Mouse (Mus musculus) stomach, postnatal 0 days (tissue): Measurements from ENCODE around the gene Fstl4. TPM values are rescaled to one million over a fixed set of nuclear protein-coding genes. Genes with fewer than 3 reads are reported as not detected.
A peak's percentile ranks its signal among the peaks of the same experiment; 100 is the strongest.

ENCODE experiments used
- ATAC-seq: fragments of 200-750 bp; cut with Nextera tagmentation; 2 replicates; pipeline ENCODE4 v1.8.0; 2017; ENCODE audit not compliant: low FRiP score, low TSS enrichment
- DNase-seq: peaks from one replicate; pipeline ENCODE4 v3.0.0-alpha.2; 2016; ENCODE audit warnings: low spot score
- H3K27ac ChIP-seq: fragments of 300-500 bp; sonication (generic); replicated peaks from 2 replicates; pipeline ENCODE4 v1.5.1; 2014; ENCODE audit warnings: mild to moderate bottlenecking, control low read depth
- H3K27me3 ChIP-seq: fragments of 300-500 bp; sonication (generic); 2 replicates; pipeline ENCODE4 v1.6.1; 2014; ENCODE audit warnings: low read length; ENCODE audit not compliant: control insufficient read depth, insufficient read depth
- H3K36me3 ChIP-seq: fragments of 300-500 bp; sonication (generic); 2 replicates; pipeline ENCODE4 v1.6.1; 2014; ENCODE audit warnings: low read length, mixed read lengths; ENCODE audit not compliant: control insufficient read depth, insufficient read depth
- H3K4me1 ChIP-seq: fragments of 300-500 bp; sonication (generic); replicated peaks from 2 replicates; pipeline ENCODE4 v1.6.1; 2014; ENCODE audit warnings: antibody characterized with exemption; ENCODE audit not compliant: control insufficient read depth, insufficient read depth
- H3K4me2 ChIP-seq: fragments of 300-500 bp; sonication (generic); replicated peaks from 2 replicates; pipeline ENCODE4 v1.6.1; 2014; ENCODE audit warnings: low read depth, mild to moderate bottlenecking, control low read depth, moderate library complexity
- H3K4me3 ChIP-seq: fragments of 300-500 bp; sonication (generic); 2 replicates; pipeline ENCODE4 v1.5.1; 2014; ENCODE audit warnings: low read depth, low read length, control low read depth
- H3K9ac ChIP-seq: fragments of 300-500 bp; sonication (generic); 2 replicates; pipeline ENCODE4 v1.6.1; 2014; ENCODE audit warnings: mild to moderate bottlenecking, low read length, control low read depth, mixed read lengths
- H3K9me3 ChIP-seq: fragments of 300-500 bp; sonication (generic); 2 replicates; pipeline ENCODE4 v1.6.1; 2016; ENCODE audit warnings: low read length; ENCODE audit not compliant: control insufficient read depth
- CTCF ChIP-seq: IDR thresholded peaks from 2 replicates; pipeline ENCODE4 v1.5.1; 2016; ENCODE audit warnings: antibody characterized with exemption, low read depth, mild to moderate bottlenecking, moderate library complexity
- EP300 ChIP-seq: optimal IDR thresholded peaks from 2 replicates; pipeline ENCODE3; 2016; ENCODE audit warnings: antibody characterized with exemption
- WGBS: fragments of 180-500 bp; shearing (Covaris S2); extraction: QIAGEN DNeasy Blood & Tissue Kit; methylation state at CpG from one replicate; pipeline ENCODE4 v1.1.7; 2014; 5-methylcytosine and 5-hydroxymethylcytosine counted together
- polyA plus RNA-seq: library from polyadenylated mRNA; unstranded; fragments of >200 nt; fragmentation: Nextera tagmentation; extraction: Ambion mirVana; gene quantifications from 2 replicates; pipeline ENCODE4 v1.2.1, GENCODE M21; 2015

Gene Fstl4
- polyA plus RNA-seq, 1 experiment from 2014 or later: 1.1 TPM

- no peak overlapping the region for H3K27ac ChIP-seq
- no peak overlapping the region for H3K9ac ChIP-seq
- no peaks in the 10 kb centered on the region for H3K9me3 ChIP-seq
- no peaks in the 10 kb centered on the region for H3K36me3 ChIP-seq
- no peak for DNase-seq
- WGBS: 68% methylated on average over 10 of the region's 10 CpGs
- no peaks in the 10 kb centered on the region for H3K4me1 ChIP-seq
- no peak overlapping the region for H3K4me2 ChIP-seq
- no peak for ATAC-seq
- TF ChIP-seq CTCF: no peak
- no peak for TF ChIP-seq EP300
- H3K4me3 ChIP-seq: no peak overlapping the region
- H3K27me3 ChIP-seq: no peaks in the 10 kb centered on the region
These were observed 376.4 kb downstream of the Fstl4 start for GRCm38 (mm10) chr11:53140722-53141400.

GRCm38 (mm10) chr11:53143522-53143921, 379.1 kb downstream of the Fstl4 start:
- H3K27ac ChIP-seq: no peak overlapping the region
- no peak for TF ChIP-seq EP300
- TF ChIP-seq CTCF: no peak
- WGBS: 66% methylated on average over 5 of the region's 5 CpGs
- H3K4me2 ChIP-seq: no peak overlapping the region
- H3K27me3 ChIP-seq: no peaks in the 10 kb centered on the region
- no peak overlapping the region for H3K4me3 ChIP-seq
- no peaks in the 10 kb centered on the region for H3K4me1 ChIP-seq
- no peak for ATAC-seq
- H3K9ac ChIP-seq: no peak overlapping the region
- no peaks in the 10 kb centered on the region for H3K36me3 ChIP-seq
- H3K9me3 ChIP-seq: no peaks in the 10 kb centered on the region
- DNase-seq: no peak

- Histone ChIP-seq H3K4me2 (no peak overlapping the region), H3K9ac (no peak overlapping the region), H3K4me1 (no peaks in the 10 kb centered on the region), H3K27me3 (no peaks in the 10 kb centered on the region), H3K36me3 (no peaks in the 10 kb centered on the region), H3K27ac (no peak overlapping the region), H3K4me3 (no peak overlapping the region), H3K9me3 (no peaks in the 10 kb centered on the region)
- DNase-seq (no peak), ATAC-seq (no peak)
- 66% methylated on average over 5 of the region's 5 CpGs for WGBS
- TF ChIP-seq EP300 (no peak), CTCF (no peak)
These were observed 380.1 kb downstream of the Fstl4 start for GRCm38 (mm10) chr11:53144506-53144905.

- Histone ChIP-seq H3K4me3 (no peak overlapping the region), H3K9me3 (no peaks in the 10 kb centered on the region), H3K4me1 (no peaks in the 10 kb centered on the region), H3K9ac (no peak overlapping the region), H3K4me2 (no peak overlapping the region), H3K27me3 (no peaks in the 10 kb centered on the region), H3K27ac (no peak overlapping the region), H3K36me3 (no peaks in the 10 kb centered on the region)
- ATAC-seq (no peak), DNase-seq (peak; percentile 44)
- 38% methylated on average over 4 of the region's 4 CpGs for WGBS
- TF ChIP-seq EP300 (no peak), CTCF (peak; percentile 74)
These were observed 381.9 kb downstream of the Fstl4 start for GRCm38 (mm10) chr11:53146290-53146689.

GRCm38 (mm10) chr11:53156463-53156862, 392.0 kb downstream of the Fstl4 start:
- H3K36me3 ChIP-seq: no peaks in the 10 kb centered on the region
- H3K4me2 ChIP-seq: no peak overlapping the region
- TF ChIP-seq EP300 (no peak), CTCF (no peak)
- DNase-seq: no peak
- no peak overlapping the region for H3K27ac ChIP-seq
- no peak for ATAC-seq
- WGBS: 82% methylated on average over 7 of the region's 7 CpGs
- H3K4me3 ChIP-seq: no peak overlapping the region
- no peaks in the 10 kb centered on the region for H3K9me3 ChIP-seq
- no peaks in the 10 kb centered on the region for H3K27me3 ChIP-seq
- H3K9ac ChIP-seq: no peak overlapping the region
- no peaks in the 10 kb centered on the region for H3K4me1 ChIP-seq

- no peak overlapping the region for H3K4me2 ChIP-seq
- 72% methylated on average over 6 of the region's 6 CpGs for WGBS
- DNase-seq (no peak), ATAC-seq (no peak)
- H3K27ac ChIP-seq: no peak overlapping the region
- H3K9ac ChIP-seq: no peak overlapping the region
- H3K9me3 ChIP-seq: no peaks in the 10 kb centered on the region
- no peaks in the 10 kb centered on the region for H3K36me3 ChIP-seq
- H3K4me1 ChIP-seq: no peaks in the 10 kb centered on the region
- TF ChIP-seq CTCF (peak; percentile 32), EP300 (no peak)
- no peak overlapping the region for H3K4me3 ChIP-seq
- H3K27me3 ChIP-seq: no peaks in the 10 kb centered on the region
These were observed 393.3 kb downstream of the Fstl4 start for GRCm38 (mm10) chr11:53157621-53158259.
